Mouse (Mus musculus) megakaryocyte progenitor cell, adult 5-6 weeks (primary cell): Measurements from ENCODE around the gene Qdpr. TPM values are rescaled to one million over a fixed set of nuclear protein-coding genes. Genes with fewer than 3 reads are reported as not detected.
A peak's percentile ranks its signal among the peaks of the same experiment; 100 is the strongest.
"Not testable (repeated sequence)": the region's sequence is repeated elsewhere in the genome, so short reads cannot be mapped to it uniquely, and the experiment has no call there.

Experiments
- ATAC-seq: replicated peaks from 2 replicates; pipeline ENCODE4 v1.8.0; 2016; ENCODE audit warnings: mild to moderate bottlenecking, moderate TSS enrichment, inconsistent platforms; ENCODE audit not compliant: poor library complexity
- total RNA-seq, 2 experiments: library from RNA; stranded (forward) in 1 of 2; stranded (reverse) in 1 of 2; fragments of 157-497, 149-512 nt in 1 of 2; fragments of 200-1000 nt in 1 of 2; gene quantifications; 2 replicates each; pipeline versions ENCODE4 v1.2.3 to v1.2.4; 2015 to 2017

Qdpr gene
- total RNA-seq, 2 experiments from 2014 or later: 39.5 to 133 TPM

DNA sequence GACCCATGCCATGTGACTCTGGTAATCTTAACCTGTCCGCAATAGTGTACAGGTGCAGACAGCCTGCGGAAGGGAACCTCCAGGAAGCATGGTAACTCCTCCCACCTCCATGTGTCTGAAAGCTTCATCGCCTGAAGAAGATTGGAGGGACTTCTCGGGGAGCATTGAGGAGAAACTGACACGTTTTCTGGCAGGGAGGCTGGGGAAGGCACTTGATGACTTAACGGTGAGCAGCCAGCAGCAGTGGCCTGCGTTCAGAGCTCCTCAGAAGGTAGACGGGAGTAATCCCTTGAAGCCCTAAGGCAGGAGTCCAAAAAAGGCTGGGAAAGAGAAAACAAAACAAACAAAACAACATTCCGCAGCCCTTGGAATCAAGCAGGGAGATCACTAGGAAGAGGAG lies 4.4 kb upstream of the Qdpr start:
- ATAC-seq: no peak

DNA sequence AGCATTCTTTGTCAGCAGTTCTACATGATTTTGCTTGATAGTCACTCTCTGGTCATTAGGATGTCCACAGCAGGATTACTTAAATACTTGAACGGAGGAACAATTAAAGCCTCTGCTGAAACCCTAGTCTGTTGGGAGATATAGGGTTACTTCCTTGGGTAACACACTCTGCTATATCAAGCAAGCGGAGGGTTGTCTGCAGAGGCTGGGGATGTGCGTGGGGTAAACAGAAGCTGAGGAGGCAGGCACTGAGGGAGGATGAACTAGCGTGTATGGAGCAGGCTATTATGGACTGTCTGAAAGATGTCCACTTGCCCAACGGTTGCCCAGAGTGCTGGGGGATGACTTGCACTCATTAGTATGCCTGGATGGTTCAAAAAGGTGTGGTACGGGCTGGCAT lies 3.4 kb upstream of the Qdpr start, which contains the start of gene Clrn2:
Gene Clrn2, plus strand, starts transcription at position 301 of the 400 bp plus-strand sequence.
- ATAC-seq: no peak

DNA sequence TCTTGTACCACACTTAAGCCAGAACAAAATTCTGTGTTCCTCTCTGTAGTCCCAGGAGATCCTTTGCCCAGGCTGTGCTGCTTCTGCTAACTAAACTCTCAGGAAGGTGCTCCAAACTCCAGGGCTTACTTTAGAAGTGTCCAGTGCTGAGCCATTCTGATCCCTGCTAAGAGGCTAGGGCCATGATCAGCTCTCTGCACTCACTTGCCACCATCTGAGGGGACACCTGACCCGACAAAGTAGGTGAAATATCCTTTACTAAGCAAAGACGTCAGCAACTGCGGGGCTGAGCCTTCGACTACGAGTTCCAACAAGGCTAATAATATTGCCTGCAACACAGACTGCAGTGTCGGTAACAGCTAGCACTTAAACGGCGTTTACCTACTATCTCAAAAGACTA lies 830 bp downstream of the Qdpr start:
- ATAC-seq: 0 out of 2 replicates have a peak, but pooled peaks have one; percentile 1

DNA sequence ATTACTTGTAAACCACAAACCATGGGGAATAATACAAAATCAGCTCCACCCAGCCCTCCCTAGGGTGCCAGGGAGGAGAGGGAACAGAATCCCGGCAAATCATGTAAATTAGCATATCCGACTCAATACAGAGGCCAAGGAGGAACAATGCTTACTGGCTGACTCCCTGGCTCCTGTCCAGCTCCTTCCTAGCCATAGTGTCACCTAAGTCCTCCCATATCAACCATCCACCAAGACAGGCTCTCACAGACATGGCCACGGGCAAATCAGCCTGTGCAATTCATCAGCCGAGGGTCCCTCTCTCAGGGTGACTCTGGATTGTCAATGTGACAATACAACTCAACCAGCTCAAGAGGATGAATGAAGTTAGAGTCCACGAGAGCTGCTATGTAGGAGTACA lies 1.4 kb downstream of the Qdpr start:
- no peak for ATAC-seq

DNA sequence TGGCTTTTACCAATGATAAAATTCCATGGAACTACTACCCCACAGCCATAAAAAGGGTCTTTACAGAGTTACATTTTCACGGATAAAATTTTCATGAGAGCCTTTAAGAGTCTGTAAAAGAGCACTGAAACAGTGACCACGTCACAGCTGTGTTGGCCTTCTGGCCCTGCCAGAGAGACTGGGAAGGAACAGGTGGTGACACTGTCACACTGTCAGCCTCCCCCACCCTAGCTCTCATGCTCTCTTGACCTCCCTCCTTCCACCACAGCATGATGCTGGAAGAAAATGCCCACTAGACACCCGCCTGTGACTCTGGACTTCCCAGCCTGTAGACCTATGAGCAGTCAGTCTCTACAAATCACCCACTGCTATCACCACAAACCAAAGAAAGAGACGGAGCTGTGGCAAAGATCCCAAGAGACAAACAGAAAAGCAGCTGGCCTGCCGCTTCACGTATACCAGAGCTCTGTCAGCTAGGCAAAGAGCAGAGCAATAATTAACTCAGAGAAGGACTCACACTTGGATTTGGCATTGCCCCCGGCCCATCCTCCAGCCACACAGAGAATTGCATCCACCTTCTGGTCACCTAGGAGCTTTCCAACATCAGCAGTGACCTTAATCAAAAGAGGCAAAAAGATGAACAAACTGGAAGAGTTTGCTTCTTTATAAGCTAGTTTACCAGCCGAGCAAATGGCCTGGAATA lies 5.8 kb downstream of the Qdpr start:
- ATAC-seq: no peak

DNA sequence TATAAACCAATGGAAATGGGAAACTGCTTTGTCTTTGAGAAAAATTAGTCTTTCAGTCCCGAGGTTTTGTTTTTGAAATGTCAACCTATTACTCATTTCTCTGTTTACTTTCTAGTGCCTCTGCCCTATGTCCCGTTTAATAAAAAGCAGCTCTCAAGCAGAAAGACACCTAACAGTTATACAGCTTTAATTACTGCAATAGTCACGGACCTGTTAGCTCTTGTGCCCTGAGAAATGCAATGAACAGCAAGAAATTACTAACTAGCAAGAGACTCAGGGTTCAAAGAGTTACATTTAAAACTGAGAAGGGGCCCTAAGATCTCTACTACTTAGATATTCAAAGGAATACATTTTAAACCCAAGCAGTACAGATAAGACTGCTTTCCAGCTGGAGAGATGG lies 8.3 kb downstream of the Qdpr start:
- ATAC-seq: no peak

DNA sequence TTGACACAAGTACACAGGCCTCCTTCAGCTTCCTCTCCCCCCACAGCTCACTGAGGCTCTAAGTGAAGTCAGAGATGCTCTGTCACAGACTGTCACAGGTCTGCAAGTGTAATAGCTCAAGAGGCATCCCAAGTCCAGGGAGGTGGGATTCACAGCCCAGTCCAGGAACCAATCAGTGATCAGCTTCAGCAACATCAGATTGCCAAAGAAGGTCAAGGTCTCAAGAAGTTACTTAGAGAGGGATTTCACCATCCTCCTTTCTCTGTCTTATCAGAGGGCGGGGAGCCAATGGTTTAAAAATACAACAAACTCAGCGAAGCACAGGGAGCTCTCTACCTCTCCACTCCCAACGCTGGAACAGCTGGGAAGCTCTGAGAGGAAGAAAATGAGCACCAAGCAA lies 8.9 kb downstream of the Qdpr start:
- ATAC-seq: no peak

DNA sequence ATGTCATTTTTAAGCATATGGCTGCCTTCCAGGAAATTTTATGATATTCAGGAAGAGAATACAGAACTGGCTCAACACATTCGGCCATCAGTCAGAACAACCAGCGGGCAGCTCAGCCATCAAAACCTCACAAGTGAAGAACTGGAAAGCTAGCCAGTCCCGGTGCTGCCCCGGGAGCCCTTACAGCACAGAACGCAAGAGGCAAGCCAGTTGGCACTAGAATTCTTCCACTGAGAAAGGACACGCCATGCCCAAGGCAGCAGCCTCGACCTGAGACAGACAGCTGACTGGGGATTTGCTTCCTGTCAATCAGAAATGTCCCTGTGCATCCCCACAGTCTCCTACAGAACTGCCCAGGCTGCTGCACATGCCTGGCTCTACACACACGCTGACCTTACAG lies 11.7 kb downstream of the Qdpr start:
- ATAC-seq: no peak

DNA sequence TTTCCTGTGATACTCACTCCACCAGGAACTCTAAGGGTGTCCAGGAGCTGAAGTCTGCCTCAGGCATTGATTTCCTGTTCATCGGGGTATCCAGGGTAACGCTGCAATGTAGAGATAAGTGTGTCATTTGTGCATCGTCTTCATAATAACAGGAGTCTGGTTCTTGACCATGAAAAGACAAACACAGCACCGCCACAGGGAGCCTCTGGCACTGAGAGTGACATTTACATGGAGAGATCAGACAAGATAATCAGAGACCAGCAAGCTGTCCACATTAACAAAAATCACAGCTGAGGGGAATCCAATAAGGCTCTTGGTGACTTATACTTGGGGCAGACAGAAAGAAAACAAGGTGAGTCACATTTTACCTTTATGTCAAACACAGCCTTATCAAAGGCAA lies 12.2 kb downstream of the Qdpr start:
- ATAC-seq: no peak

DNA sequence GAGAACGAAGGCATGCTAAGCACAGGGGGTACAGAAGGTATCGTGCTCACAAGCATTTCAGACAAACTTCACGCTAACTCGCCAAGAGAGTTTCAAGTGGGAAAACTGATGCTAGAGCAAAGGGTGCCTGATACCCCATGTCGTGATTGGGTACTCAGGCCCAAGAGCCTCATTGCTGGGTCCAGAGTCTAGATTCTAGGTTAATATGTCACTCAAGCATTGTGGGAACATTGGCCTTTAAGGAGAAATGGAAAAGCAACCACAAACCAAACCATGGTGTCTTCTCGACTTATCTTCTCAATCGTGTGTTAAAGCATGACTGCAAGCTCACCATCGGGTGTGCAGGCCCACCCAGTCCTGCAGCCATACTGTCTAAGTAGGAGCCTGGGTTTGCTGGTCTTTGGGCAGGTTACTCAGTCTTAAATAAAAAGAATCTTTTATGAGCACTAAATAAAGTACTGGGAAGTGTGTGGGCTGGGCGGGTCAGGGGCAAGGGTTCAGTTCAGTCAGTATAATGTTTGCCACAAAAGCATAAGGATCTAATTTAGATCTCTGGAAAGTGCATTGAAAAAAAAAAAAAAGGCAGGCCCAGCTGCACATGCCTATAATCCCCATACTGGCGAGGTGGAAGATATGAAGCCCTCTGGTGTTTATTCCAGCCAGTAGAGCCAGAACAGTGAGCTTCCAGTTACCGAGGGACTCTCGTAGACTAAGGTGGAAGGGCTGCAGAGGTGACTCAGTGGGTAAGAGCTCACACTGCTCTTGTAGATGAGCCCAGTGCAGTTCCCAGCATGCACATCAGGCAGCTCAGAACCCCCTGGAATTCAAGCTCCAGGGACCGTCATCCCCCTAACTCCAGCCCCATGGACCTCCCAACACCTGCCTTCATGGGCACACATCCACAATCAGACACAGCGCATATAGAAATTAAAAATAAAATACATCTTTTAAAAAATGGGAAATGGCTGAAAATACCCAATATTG lies 13.8 kb downstream of the Qdpr start:
- ATAC-seq: no peak

DNA sequence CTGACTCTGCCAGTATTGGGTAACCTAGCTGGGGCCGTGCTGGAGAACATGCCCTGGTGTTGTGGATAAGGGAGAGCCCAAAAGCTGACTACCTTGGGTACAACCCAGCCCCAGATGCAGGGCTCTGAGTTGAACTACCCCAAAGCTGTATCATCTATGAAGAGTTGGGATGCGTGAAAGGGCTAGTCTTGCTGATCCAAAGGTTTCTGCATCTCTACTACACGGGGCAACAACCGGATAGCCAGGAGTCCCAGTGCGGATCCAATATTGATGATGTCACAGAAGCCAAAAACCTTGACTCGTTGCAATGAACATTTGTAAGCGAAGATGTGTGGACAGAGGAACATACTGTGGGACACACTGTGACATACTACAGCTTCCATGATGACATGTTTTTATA lies 22.1 kb downstream of the Qdpr start:
- no peak for ATAC-seq

DNA sequence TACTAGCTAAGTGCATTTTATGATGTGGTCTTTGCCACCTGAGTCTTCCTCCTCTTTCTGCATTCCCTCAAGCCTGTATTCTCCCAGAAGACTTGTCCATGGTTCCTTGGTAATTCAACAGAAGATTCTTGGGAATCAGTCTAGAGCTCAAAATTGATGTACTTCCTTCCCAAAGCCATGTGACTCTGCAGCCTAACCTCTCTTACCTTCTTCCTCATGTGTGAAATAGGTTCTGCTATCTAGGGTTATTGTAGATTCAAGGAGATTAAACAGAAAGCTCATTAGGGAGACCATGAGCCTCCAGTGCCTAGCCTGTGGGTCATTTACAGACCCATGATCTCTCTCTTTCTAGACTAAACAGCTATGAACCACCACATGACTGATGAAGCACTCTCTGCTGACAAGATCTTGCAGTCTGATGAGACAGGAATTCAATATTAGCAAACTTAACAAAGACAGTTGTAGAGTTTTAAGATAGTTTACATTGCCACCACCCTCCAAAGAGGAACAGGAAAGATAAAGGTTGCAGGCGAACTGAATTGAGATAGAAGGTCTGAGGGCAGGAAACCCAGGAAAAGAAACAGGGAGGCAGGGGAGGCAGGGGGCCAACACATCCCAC lies 23.5 kb downstream of the Qdpr start:
- no peak for ATAC-seq

DNA sequence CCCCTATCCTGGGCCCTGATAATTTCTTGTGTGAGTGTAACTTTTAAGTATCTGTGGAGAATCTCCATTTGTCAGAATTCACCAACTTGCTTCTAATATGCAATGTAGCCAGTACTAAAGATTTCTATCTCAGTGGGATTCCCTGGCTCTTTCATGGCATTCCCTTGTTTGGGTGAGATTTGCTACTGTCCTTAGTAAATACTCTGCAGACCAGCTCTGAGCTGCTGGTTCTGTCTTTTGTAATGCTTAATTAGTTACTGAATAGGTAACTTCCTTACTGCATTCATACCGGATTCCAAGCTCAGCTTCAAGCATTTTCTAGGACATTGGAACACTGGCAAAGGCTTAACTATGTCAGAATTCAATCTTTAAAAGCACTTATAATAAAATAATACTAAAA lies 24.3 kb downstream of the Qdpr start:
- not testable (repeated sequence) for ATAC-seq

DNA sequence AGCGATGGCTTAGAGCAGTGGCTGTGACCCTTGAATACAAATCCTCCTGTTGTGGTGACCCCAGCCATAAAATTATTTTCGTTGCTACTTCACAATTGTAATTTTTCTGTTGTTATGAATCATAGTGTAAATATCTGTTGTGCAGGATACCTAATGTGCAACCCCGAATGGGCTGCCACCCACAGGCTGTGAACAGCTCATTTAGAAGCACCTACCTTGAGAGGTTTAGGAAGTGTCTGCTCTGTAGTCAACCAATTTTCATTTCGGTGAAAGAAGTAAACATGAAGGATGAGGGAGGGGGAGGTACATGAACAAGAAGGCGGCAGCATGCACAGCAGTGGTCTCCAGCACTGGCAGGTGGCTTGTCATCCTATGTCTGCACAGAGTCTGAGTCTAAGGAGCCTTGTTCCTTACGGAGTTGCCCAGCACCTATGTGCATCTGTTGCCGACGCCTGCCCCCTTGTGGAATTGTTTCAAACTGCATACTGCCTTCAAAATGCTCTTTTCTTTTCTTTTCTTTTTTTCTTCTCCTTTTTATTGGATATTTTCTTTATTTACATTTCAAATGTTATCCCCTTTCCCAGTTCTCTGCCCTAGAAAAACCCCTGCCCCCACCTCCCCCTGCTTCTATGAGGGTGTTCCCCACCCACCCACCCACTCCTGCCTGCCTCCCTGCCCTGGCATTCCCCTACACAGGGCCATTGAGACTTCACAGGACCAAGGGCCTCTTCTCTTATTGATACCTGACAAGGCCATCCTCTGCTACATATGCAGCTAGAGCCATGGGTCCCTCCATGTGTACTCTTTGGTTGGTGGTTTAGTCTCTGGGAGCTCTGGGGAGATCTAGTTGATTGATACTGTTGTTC lies 25.8 kb downstream of the Qdpr start:
- peak; percentile 81 for ATAC-seq

DNA sequence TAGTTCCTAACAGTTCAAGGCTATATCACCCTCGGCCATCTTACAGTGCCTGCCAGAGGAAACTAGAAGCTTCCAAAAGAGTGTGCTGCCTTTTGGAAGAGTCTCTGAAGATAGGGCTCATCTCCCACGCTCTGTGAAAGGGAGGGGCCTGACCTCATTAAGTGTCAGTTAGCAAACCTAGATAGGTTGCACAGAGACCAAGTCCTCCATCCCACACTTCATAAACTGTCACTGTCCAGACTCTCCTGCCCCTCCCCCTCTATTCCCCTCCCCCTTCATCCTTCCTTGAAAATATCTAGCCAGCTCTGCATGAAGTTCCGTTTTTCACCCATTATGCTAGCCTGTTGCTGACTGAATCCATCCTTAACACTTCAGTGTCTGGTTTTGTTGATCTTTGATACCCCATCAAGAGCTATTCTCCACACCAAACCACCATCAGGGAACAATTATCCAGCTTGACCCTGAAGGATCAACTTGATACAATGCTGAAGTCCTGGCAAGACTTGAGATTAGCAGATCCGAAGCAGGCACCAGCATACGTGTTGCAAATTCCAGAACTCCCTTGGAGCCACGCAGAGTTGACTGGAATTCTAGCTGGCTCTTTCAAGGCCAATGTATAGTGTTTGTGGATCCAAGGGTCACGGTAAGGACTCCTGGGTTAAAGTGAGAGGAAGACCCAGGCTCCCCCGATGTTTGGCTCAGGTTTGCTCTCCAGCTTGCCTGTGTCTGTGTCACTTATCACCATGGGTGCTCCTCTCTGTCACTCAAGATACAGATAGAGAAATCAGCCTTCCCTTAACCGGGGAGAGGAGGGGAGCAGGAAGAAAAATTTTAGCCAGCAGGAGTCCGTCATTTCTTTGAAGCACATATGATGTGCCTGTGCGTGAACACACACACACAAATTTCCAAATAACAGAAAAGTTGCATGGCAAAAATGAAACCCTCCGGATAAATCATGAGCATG lies 27.9 kb downstream of the Qdpr start:
- peak; percentile 30 for ATAC-seq

DNA sequence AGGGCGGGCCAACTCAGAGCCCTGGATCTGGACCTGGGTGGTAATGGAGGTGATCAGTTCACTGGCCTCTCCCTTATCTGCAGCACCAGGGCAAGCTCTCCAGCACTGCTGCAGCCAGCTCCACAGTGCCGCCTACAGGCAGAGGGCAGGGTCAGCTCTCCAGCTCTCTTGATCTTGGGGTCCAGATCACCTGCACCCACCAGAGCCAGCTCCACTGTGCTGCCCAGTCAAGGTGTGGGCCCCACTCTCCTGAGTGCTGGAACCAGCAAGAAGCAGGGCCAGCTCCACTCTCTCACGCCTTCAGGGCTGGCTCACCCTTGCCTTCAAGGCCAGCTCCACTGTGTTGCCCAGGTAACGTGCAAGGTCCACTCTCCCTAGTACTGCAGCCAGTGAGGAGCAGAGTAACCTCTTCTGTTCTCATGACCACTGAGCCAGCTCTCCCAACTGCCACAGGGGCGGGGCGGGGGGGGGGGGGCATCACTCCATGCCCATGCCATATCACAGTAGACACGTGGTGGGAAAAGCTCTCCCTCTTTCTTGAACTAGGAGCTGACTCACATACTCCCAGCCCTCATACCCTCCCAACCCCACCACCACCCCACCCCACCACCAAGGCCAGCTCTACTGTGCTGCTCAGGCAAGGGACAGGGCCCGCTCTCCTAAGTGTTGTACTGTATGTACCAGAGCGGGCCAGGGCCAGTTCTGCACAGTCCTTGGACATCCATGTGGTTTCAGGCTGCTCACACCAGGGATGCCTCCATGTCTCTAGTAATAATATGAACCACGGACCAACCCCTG lies 30.0 kb downstream of the Qdpr start:
- ATAC-seq: peak; percentile 81

DNA sequence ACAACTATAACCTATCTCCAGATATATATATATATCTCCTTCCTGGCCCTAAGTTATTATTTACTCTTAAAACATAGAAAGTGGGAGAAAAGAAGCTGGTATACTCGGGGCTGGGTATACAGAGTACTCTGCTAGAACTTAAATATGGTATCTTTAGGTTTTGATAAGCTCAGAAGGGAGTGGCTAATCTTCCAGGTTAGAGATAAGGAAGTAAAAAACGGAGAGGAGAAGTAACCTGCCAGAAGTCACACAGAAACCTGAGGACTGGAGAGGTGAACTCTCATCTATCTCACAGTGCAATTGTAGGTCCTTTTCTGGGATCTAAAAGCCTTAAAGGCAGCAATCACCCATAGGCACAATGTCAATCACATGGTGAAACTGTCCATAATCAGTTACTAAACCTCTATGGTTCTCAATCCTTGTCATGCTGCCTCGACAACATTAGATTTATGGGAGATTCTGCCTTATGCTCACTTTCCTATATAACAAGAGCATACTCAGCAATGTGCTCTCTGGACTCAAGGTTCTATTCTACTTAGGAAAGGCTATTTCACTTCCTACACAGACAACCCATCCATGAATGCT lies 32.1 kb downstream of the Qdpr start:
- ATAC-seq: no peak

DNA sequence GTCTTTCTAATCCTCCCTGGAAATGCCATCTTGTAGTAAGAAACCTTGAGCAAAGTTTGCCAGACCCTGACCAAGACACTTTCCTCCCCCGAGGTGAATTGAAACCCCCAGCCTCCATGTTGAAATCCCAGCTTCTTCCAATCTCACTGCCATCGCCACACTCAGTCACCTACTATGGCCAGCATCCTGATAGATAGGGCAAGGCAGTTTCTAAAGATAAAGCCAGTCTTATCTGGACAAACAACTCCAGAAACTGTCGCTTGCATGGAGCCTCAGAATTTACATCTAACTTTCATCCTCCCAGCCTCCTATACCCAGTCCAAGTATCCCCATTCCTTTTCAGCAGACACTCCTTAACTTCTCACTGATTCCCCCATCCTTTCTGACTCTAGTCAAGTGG lies 33.6 kb downstream of the Qdpr start:
- no peak for ATAC-seq
